Mouse (Mus musculus) cerebellum, adult 2 months (tissue): ENCODE results near the gene Igsf3.

Experiments used
- CTCF ChIP-seq: fragments of 200-500 bp; IDR thresholded peaks from 2 replicates; pipeline ENCODE4 v1.5.1; 2011; ENCODE audit warnings: low read depth, mild to moderate bottlenecking, control low read depth, low read length, moderate library complexity, borderline replicate concordance; ENCODE audit not compliant: insufficient read depth
- POLR2A ChIP-seq: fragments of 200-500 bp; IDR thresholded peaks from 2 replicates; pipeline ENCODE4 v1.6.1; 2011; ENCODE audit warnings: low read length, control low read depth, borderline replicate concordance; ENCODE audit not compliant: insufficient read depth

GRCm38 (mm10) chr3:101412115-101412514 lies 35.2 kb downstream of the Igsf3 start:
- TF ChIP-seq POLR2A (no peak), CTCF (no peak)
